Comparison of ENCODE assay signal across 8 mouse cellular contexts in the genomic region with DNA sequence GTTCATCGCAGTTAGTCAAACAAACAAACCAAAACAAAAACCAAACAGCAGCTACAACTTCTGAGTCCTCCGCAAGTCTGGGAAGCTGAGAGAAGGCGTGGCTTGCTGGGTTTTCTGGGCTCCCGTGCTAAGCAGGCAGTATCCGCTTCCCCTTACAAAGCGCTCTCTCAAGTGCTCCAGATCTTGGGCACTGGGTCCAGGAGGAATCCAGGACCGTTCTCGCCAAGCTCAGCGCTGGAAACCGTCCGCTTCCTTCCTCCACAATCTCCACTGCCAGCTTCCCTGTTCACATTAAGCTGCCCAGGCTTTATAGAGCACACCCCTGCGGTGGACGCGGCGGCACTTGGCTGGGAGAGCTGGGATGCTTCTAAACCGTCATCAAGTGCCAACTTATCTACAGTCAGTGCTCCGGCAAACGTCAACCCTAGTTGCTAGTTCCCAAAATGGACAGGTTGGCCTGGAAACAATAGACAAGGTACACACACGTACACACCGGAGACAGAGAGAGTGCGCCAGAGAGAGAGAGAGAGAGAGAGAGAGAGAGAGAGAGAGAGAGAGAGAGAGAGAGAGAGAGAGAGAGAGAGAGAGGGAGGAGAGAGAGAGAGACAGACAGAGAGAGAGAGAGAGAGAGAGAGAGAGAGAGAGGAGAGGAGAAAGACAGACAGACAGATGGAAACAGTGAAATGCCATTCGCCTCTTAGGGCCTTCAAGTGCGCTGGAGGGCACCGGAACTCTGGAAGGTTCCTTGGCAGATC. TPM values are rescaled to one million over a fixed set of nuclear protein-coding genes. Genes with fewer than 3 reads are reported as not detected.
DNase-seq lines count a peak whose midpoint lies in the region; ATAC-seq and TF ChIP-seq lines count a peak whose summit lies in the region.

No protein-coding gene starts in this region.

- peak overlapping the region; percentile 90 for H3K4me2 ChIP-seq in embryonic facial prominence, embryonic 14.5 days (ENCODE audit: low read depth, low read length)
- H3K4me2 ChIP-seq in limb, embryonic 14.5 days (replicated peaks; ENCODE audit: low read depth, low read length, severe bottlenecking), result peak overlapping the region; percentile 85
- H3K4me2 ChIP-seq in midbrain, embryonic 15.5 days, result peak overlapping the region; percentile 88

- no peak for TF ChIP-seq CTCF in bone marrow, adult 2 months (IDR thresholded peaks at IDR 0.05; ENCODE audit: control insufficient read depth, insufficient read depth, low read length)

- peaks cover 4% of the 10 kb centered on the region; the same call in 1 of the 2 replicates for H3K27me3 ChIP-seq in embryonic facial prominence, embryonic 14.5 days (replicated peaks; ENCODE audit: control insufficient read depth, insufficient read depth, low read length)
- H3K27me3 ChIP-seq in limb, embryonic 14.5 days (ENCODE audit: control insufficient read depth, insufficient read depth, low read length), result 0 out of 2 replicates have a peak, but pooled peaks cover 3% of the 10 kb centered on the region
- 0 out of 2 replicates have a peak, but pooled peaks cover 3% of the 10 kb centered on the region for H3K27me3 ChIP-seq in midbrain, embryonic 15.5 days (replicated peaks)

- under 1% methylated on average over 24 of the region's 24 CpGs for WGBS in bone marrow, adult 2 months
- WGBS in embryonic facial prominence, embryonic 14.5 days, result under 1% methylated on average over 23 of the region's 24 CpGs
- under 1% methylated on average over 24 of the region's 24 CpGs for WGBS in limb, embryonic 14.5 days
- WGBS in midbrain, embryonic 15.5 days, result 1% methylated on average over 24 of the region's 24 CpGs

- TF ChIP-seq POLR2A in bone marrow, adult 2 months (IDR thresholded peaks at IDR 0.05; ENCODE audit: borderline replicate concordance, control insufficient read depth, low read depth, low read length), result 0 out of 2 replicates have a peak, but pooled peaks have one; percentile 8
- no peak for TF ChIP-seq POLR2A in limb, embryonic 14.5 days (IDR thresholded peaks at IDR 0.05; ENCODE audit: borderline replicate concordance, extremely low read depth, insufficient read depth, insufficient read length)

- no peaks in the 10 kb centered on the region for H3K9me3 ChIP-seq in embryonic facial prominence, embryonic 14.5 days (ENCODE audit: control insufficient read depth, low read length)
- H3K9me3 ChIP-seq in limb, embryonic 14.5 days (ENCODE audit: control insufficient read depth, low read length), result no peaks in the 10 kb centered on the region
- H3K9me3 ChIP-seq in midbrain, embryonic 15.5 days, result no peaks in the 10 kb centered on the region

- no peaks in the 10 kb centered on the region for H3K36me3 ChIP-seq in embryonic facial prominence, embryonic 14.5 days (ENCODE audit: control insufficient read depth, insufficient read depth, low read length)
- H3K36me3 ChIP-seq in limb, embryonic 14.5 days (ENCODE audit: control insufficient read depth, insufficient read depth, low read length), result no peaks in the 10 kb centered on the region
- H3K36me3 ChIP-seq in midbrain, embryonic 15.5 days (replicated peaks), result no peaks in the 10 kb centered on the region

- no peaks in the 10 kb centered on the region for H3K4me1 ChIP-seq in bone marrow, adult 2 months (ENCODE audit: control insufficient read depth, insufficient read depth, low read length)
- peaks cover 21% of the 10 kb centered on the region for H3K4me1 ChIP-seq in embryonic facial prominence, embryonic 14.5 days (ENCODE audit: control insufficient read depth, insufficient read depth, low read length)
- peaks cover 27% of the 10 kb centered on the region for H3K4me1 ChIP-seq in limb, embryonic 14.5 days (ENCODE audit: control insufficient read depth, insufficient read depth, low read length)
- H3K4me1 ChIP-seq in midbrain, embryonic 15.5 days, result peaks cover 24% of the 10 kb centered on the region

- peak; percentile 11; the same call in 1 of the 2 replicates for ATAC-seq in embryonic facial prominence, embryonic 14.5 days (ENCODE audit: low read depth)
- ATAC-seq in limb, embryonic 14.5 days (ENCODE audit: low FRiP score, low read depth), result no peak
- peak; percentile 8 for ATAC-seq in midbrain, embryonic 15.5 days (replicated peaks)

- H3K4me3 ChIP-seq in bone marrow, adult 2 months (replicated peaks; ENCODE audit: control insufficient read depth, low read depth, low read length), result peak overlapping the region; percentile 95
- H3K4me3 ChIP-seq in embryonic facial prominence, embryonic 14.5 days (ENCODE audit: low read depth, low read length), result peak overlapping the region; percentile 85
- peak overlapping the region; percentile 82 for H3K4me3 ChIP-seq in limb, embryonic 14.5 days (replicated peaks; ENCODE audit: low read length)
- peak overlapping the region; percentile 66 for H3K4me3 ChIP-seq in midbrain, embryonic 15.5 days

- DNase-seq in A20 (ENCODE audit: low read depth, low spot score), result peak; percentile 88
- peak; percentile 85 for DNase-seq in embryonic facial prominence, embryonic 14.5 days (ENCODE audit: low spot score)
- DNase-seq in heart, adult 9 months (ENCODE audit: low spot score in 2 of 2), result peak; percentile 69 to 70
- peak; percentile 83 for DNase-seq in kidney, adult 9 months
- DNase-seq in limb, embryonic 14.5 days (ENCODE audit: low spot score), result peak; percentile 60
- DNase-seq in spleen, adult 18-20 months, result peak; percentile 18 to 46

- H3K9ac ChIP-seq in embryonic facial prominence, embryonic 14.5 days (ENCODE audit: low read depth, low read length), result peak overlapping the region; percentile 88
- peak overlapping the region; percentile 84 for H3K9ac ChIP-seq in limb, embryonic 14.5 days (ENCODE audit: low read depth, low read length, severe bottlenecking)
- peak overlapping the region; percentile 76 for H3K9ac ChIP-seq in midbrain, embryonic 15.5 days

- peak overlapping the region; percentile 95 for H3K27ac ChIP-seq in bone marrow, adult 2 months (ENCODE audit: control insufficient read depth, insufficient read depth, low read depth, low read length, poor library complexity)
- peak overlapping the region; percentile 91 for H3K27ac ChIP-seq in embryonic facial prominence, embryonic 14.5 days (replicated peaks; ENCODE audit: low read depth, low read length)
- peak overlapping the region; percentile 80 for H3K27ac ChIP-seq in limb, embryonic 14.5 days (replicated peaks; ENCODE audit: low read depth, low read length)
- H3K27ac ChIP-seq in midbrain, embryonic 15.5 days, result peak overlapping the region; percentile 87

RNA-seq across cellular contexts. Expression of gene Siah2, which starts 1.4 kb away (rescaled TPM):
- polyA plus RNA-seq in bone marrow, adult 2 months (2011; ENCODE audit: insufficient read depth, insufficient read length, low replicate concordance, missing spikeins), result 1.6 and 3.9 TPM in 2 replicates
- polyA plus RNA-seq in embryonic facial prominence, embryonic 14.5 days (2014; fragmentation: Nextera tagmentation; extraction: Ambion mirVana), result 7.8 and 9.0 TPM in 2 replicates
- polyA plus RNA-seq in limb, embryonic 14.5 days (2012; rRNA removed), result 12.2 and 16.9 TPM in 2 replicates
- polyA plus RNA-seq in limb, embryonic 14.5 days (2014; fragmentation: Nextera tagmentation; extraction: Ambion mirVana), result 7.5 and 10.7 TPM in 2 replicates
- 9.9 and 10.2 TPM in 2 replicates for polyA plus RNA-seq in midbrain, embryonic 15.5 days (2015; fragmentation: Nextera tagmentation; extraction: Ambion mirVana)

RNA-seq across cellular contexts. Expression of gene Erich6, which starts 53.8 kb away (rescaled TPM):
- polyA plus RNA-seq in bone marrow, adult 2 months (2011; ENCODE audit: insufficient read depth, insufficient read length, low replicate concordance, missing spikeins), result not detected in 2 replicates
- 0.07 and 0.09 TPM in 2 replicates for polyA plus RNA-seq in embryonic facial prominence, embryonic 14.5 days (2014; fragmentation: Nextera tagmentation; extraction: Ambion mirVana)
- 0.09 and 0.21 TPM in 2 replicates for polyA plus RNA-seq in limb, embryonic 14.5 days (2012; rRNA removed)
- polyA plus RNA-seq in limb, embryonic 14.5 days (2014; fragmentation: Nextera tagmentation; extraction: Ambion mirVana), result not detected in 2 replicates
- polyA plus RNA-seq in midbrain, embryonic 15.5 days (2015; fragmentation: Nextera tagmentation; extraction: Ambion mirVana), result 0.29 and 0.30 TPM in 2 replicates

Comparison
In these comparisons a context has a peak if more than half of its experiments do, and no peak if none do; other contexts are left out.
1. DNase-seq: peak in every context shown above with its lines; median percentile 88 in A20; 85 in embryonic facial prominence, embryonic 14.5 days; 83 in kidney, adult 9 months; 70 in heart, adult 9 months; 60 in limb, embryonic 14.5 days; 32 in spleen, adult 18-20 months.